Mouse (Mus musculus) right cerebral cortex, postnatal 10 days (tissue): ENCODE measurements around the gene Hdgfl3.
A peak's percentile ranks its signal among the peaks of the same experiment; 100 is the strongest.

ENCODE experiments used
- DNase-seq, 2 experiments: peaks; one replicate each; pipeline ENCODE4 v3.0.0; 2021; ENCODE audit warnings: low spot score in 2 of 2

Gene Hdgfl3

DNA sequence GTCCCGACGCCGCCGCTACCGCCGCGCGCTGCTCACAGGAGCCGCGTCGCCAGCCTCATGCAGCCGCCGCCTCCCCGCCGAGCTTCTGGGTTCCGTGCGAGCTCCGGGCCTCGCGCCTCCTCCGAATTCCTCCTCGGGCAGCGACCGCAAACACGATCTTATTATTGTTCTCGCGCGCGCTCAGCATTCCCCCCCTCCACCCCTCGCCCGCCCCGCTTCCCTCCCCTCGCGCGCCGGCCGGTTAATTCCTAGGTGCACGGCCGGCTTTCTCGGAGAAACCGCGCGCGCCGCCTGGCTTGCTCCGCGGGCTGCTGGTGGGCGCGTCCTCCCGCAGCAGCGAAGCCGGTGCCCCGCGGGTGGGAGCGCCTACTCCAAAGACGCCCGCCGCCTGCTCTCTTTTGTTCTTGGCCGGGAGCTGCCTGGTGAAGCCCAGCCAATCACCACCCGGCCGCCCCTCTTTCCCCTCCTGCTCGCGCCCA, at the start of gene Hdgfl3:
TSS of gene Hdgfl3 (minus strand) at position 207 of the 479 bp plus-strand sequence.
- DNase-seq = peak; percentile 91 to 92

DNA sequence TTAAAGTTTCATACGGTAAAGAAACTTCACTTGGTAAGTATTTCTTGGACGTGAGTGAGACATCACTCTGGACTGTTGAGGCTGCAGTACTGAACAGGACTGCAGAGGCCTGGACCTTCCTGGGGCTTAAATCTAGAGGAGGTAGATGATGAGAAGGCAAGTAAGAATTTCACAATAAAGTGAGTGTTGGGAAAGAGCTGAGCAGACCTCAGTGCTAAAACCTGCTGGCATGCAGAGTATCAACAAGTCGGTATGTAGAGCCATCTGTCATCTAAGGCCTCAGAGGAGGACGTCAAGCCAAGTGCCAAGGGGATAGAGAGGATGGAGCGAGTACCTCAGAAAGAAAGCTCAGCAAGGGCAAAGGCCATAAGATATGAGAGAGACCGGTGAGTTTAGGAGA, 49.4 kb upstream of the Hdgfl3 start:
- DNase-seq = no peak

DNA sequence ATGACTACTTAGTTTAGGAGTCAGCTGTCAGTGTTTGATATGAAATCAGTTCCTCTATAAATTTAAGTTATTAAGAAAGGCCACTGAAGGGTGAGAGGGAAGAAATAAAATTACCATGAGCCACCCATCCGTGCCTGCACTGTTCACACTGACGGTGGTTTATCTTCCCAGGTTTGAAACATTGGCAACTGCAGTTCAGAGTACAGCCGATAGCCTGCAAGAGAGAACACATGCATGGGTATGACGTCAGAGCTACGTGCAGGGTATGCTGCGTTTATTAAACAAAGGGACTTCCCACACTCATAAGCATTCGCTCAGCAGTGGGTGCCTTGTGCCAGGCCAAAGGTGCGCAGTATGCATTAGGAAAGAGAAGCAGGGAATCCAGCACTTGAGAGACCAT, 44.0 kb upstream of the Hdgfl3 start:
- DNase-seq = no peak

DNA sequence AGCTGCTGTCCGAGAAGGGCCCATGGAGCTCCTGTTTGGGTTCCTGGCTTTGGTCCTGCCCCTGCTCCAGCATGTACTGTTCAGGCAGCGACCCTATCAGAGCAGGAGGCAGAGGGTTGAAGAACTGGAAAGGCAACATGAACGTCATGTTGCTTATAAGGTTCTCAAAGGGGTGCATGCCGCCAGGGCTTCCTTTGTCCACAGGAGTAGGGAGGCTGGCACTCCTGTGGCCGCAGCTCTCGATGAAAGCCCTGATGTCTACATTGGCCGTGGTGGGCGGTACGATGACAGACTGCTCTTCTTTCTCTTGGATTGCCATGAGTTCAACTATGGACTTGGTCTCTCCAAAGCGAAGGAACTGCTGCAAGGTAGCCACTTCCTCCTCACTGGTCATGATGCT, 40.3 kb upstream of the Hdgfl3 start:
- no peak for DNase-seq

DNA sequence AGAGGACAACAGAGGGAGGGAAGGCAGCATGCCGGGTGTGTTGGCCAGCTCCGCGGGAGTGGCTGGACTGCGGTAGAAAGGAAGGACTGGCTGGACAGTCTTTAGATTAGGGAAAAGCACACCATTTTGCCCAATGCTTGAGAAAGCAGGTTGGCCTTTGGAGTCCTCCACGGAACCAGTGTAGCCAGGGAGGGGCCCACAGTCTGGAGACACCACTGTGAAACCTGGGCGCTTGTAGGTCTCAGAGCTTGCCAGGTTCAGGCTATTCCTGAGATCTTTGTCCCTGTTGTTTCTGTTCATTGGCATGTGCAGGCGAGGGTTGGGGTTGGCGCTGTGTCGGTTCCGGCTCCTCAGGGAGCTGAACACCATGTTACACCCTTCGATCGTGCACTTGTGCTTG, 39.7 kb upstream of the Hdgfl3 start:
- DNase-seq = no peak

DNA sequence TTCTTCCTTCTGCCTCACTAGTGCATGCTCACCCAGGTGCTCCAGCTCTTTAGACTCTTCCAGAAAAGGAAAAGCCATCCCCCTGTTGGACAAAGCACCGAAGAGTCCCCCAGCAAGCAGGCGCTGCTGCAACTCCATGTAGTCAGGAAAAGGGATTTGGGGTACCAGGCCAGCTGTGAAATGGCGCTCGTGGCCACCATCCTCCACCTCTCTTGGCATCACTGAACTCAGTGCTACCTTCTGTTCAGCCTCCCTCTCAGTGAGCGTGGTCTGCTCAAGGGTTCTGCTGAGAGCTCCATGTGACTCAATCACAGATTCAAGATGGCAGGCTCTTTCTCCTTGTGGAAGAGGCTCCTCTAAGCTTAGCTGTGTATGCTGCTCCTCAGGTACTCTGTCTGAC, 39.1 kb upstream of the Hdgfl3 start:
- no peak for DNase-seq

DNA sequence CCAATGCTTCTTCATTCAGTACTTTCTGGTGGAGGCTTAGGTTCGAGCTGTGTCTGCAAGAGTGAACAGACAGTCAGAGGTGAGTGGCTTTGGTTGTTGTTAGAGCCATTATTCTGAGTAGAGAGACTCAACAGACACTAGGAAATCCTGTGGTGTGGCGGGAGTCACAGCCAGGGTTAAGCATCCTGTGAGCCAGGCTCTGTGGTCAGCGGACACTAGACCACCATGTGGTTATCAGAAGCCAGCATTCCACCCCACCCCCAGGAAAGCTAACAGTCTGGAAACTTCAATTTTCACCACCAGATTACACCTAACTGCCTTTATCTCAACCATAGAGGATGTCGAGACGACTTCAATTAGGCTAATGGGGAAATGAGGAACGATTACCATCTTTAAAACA, 34.7 kb upstream of the Hdgfl3 start:
- DNase-seq = no peak

DNA sequence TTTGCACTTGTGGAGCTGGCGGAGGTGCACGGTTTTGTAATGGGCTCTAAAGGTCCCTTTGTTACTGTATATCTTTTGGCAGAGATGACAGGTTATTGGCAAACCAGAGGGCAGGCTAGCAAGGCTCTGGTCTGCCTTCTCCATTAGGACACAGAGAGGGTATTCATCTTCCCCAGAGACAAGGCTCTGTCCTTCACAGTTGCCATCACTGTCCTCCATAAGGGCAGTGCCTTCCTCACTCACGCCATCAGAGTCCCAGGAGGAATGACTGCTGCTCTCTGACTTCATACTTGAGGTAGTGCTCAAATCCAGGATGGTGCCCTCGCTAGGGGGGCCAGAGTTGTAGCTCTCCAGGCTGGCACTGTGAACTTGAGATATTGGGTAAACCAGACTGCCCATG, 34.2 kb upstream of the Hdgfl3 start:
- DNase-seq = no peak

DNA sequence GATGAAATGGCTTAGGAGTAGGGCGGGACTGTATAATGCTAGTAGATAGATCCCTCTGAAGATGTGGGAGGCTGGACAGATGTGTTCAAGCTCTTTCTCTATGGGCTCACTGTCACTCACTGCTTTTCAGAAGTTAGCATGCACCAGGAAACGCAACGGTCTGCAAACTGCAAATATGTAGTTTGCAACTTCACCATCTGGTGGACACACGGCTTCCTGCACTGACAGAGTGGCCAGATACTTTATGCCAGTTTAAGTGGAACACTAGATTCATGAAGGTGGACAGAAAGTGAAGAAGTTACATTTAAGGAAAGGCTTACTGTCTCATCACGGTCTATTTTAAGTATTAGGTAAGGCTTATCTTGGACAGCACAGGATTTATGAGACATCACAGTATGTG, 31.9 kb upstream of the Hdgfl3 start:
- DNase-seq = peak in 1 of 2 experiments; percentile 23

DNA sequence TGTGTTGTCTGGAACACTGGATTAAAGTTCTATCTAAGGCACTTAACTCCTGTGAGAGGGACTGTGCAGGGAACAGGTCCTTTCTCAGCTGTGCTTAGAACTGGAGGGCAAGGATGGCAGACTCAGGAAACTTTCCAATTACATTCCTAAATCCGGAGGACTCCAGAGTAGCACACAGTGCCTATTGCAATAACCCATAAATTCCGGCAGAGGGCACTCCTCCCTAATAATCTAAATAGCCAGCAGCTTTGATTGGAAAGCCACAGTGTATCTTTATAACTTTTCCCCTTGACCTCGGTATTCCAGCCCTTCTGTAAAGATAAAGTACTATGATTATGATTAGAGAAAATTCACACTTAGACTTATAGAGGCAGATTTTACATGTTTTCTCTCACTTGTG, 25.4 kb upstream of the Hdgfl3 start:
- peak; percentile 47 to 56 for DNase-seq

DNA sequence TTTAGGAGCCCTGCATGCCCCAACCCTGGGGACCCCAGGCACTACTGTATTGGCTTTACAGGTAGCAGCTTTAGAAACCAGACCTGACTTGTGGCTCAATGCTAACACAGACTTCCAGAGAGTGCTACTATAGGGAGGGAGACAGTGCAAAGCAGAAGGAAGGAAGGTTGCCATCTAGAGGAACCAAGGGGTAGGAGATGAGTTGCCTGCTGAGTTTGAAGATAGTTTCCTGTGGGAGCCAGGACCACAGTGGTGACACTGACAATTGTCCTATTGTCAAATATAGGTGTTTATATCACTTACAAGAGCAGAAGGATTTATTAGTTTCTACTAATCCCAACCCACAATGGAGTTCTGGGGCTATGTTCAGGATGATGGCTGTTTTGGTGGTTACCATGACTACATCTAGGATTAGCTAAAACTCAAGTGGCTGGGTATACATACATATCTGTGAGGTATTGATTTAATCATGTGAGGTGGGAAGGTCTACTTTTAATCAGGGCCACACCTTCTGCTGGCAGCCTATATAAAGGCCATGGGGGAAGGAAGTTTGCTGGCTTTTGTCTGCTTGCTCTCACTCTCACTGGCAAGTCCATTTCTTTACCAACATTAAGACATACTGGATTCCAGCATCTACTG, 20.1 kb upstream of the Hdgfl3 start:
- no peak for DNase-seq

DNA sequence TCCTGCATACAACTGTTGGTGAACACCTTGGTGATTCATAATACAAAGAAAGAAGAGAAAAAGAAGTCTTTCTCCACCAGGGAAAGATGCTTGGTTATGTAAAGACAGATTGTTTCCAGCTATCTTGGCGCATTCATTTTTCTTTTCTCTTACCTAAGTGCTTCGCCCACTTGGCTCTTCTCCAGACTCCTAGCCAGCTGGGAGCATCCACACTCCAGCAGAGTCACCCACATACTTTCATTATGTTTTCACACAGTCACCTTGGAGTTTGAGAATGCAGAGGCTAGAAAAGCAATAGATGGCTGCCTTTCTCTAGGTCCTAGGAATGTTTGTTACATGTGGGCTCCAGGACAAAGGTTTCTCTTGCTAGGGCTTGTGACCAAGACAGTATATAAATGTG, 16.2 kb upstream of the Hdgfl3 start:
- DNase-seq = no peak

DNA sequence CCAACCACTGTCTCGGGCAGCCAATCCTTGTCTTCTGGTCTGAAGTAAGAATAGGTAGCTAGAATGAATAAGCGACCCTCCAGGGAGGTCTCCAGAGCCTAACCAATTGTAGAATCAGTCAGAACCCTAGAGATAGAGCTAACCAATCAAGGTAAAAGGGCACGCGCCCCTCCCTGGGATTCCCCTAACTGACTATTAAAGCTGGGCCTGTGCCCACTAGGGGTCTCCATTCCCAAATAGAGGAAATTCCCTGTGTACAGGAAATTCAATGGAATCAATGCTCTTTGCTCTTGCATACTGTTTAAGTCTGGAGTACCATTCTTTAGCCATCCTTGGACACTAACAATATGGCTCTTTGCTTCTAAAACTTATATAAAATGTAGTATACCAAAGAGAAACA, 11.1 kb upstream of the Hdgfl3 start:
- no peak for DNase-seq

DNA sequence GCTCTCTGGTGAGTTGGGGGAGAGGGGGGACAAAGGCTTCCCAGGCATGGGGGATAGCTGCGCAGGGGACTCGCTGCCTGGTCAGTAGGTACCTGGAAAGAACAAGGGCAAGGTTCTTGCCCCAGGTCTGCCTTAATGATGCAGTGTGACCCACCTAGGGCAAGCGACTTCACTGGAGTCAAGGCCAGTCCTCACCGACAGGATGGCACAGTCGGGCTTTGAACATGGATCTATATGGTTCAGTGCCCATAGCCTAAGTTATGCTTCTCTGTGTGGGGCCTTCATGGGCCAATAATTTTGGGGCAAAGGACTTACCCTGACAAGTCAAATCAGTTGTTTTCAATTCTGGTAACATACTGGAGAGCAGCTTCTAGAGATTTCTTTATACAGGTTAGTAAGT, 533 bp upstream of the Hdgfl3 start:
- DNase-seq = no peak

DNA sequence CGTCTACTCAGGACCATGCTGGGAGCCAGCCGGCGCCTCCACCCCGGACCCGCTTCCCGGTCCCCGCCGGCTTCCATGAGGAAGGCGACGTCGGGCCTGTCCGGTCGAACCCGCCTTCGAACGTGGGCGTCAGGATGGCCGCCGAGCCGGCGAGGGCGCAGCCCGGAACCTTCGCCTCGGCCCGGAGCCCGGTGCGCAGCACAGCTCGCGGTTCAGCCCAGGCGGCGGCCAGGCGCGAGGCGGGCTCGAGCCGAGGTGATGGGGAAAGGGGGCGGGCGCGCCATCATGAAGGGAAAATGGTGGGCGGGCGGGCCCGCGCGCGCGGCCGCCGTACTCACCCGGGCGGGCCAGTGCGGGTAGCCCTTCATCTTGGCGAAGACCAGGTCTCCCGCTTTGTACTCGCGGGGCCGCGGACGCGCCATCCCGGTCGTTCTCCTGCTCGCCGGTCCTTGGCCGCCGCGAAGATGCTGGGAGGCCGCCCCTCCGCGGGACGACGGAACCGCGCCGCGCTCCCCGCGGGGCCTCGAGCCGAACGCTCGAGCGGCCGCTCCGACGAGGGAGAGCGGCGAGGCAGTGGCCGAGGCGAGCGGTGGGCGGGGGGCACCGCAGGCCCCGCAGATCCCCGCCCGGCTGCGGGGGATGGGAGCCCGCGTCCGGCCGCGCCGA, 539 bp downstream of the Hdgfl3 start:
- DNase-seq = peak; percentile 76 to 80

DNA sequence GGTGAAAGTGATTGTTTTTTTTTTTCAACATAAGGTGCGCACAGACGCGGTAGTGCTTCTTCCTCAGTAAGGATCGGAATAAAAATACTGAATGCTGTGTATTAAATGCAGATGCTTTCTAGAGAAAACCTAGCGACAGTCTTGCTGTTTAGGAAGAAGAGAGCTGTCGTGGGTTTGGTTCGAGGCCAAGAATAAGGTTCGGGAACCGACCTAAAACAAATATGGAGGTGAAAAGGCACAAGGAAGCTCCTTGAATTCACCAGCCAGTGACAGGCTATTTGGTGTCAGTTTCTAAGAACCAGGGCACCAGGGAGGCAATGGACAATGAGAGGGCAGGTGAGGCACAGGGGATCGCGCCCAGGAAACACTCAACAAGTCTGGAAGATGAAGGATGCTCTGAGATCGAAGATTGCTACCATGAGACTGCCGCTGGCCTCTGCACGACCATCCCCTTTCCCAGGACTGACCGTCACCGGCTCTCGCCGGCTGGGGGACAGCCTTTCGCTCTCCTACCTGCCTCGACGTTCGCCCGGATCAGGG, 1.1 kb downstream of the Hdgfl3 start:
- DNase-seq = no peak

DNA sequence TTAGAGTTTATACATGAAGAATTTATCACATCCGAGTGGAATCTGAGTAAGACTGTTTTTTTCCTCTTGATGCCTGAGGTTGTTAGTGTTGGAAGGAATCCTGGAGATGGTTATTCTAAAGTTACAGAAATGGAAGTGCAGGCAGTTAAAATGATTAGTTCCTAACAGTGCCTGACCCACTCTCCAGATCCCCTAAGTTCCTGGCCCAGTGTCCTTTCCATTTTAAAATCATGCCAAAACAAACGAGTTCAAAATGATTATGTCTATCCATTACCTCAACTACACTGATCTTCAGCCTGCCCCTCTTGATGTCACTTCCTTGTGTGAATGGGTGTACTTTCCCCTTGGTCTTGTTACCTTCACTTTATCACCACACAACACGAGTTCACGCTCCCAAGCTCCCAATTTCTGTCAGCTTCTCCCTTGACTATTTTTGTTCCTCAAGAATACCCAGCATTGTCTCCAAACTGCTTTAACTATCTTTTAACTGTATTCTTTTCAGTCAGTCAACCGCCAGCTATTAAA, 1.7 kb downstream of the Hdgfl3 start:
- no peak for DNase-seq

DNA sequence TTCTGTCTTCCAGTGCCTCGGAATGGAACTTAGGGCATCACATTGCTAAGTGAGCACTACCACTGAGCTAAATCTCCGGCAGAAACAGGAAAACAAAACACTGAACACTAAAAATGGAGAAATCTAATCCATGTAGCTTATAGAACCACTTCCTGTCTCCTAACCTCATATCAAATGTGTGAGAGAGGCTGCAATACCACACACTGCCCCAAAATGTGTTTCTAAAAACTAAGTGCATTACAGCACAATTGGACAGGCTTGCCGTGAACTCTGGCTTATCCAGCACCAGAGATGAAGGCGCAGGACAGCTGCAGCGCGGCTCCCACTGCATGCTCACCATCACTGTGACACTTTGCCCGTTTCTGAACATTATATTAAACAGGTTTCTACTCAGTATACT, 5.3 kb downstream of the Hdgfl3 start:
- DNase-seq = no peak

DNA sequence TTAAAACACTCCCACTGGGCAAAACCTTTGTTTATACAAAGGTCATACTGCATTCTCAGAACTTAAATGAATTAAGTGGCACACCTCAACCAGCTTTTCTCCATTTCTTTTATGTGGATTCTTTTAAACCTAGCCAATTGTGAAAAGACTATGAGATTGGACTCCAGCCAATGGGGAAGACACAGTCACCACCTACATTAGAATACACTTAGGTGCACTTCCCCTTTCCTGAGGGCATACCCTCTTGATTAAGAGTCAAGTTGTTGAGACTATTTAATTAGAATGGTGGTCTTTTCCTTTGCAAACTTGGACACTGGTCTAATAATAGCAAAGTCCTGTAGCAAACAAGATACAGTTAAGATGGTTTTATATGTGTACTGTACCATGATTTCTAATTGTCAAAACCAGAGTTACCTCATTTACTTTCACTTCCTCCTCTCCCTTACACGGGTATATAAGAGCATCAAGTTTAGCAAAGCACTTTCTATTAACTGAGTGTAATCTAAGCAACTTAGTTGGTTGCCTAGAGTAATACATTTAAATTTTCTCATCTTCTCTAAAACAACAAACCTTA, 12.8 kb downstream of the Hdgfl3 start:
- no peak for DNase-seq

DNA sequence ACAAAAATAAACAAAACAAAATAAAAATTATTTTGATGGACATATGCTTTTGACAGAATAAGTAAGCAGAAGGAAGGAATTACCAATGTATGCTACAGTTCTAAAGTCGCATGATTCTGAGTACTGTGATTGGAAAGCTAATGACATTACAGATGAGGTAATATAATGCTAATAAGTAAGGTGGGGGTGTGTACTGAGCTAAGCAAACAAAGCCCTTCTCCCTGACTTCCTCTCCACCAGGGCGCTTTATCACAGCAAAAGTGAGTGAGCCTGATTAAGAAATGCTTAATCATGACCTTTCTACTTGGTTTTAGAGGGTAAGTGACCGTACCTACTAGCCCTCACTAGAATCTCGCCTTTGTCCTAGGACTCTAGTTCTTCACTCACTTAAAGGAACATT, 14.0 kb downstream of the Hdgfl3 start:
- no peak for DNase-seq

DNA sequence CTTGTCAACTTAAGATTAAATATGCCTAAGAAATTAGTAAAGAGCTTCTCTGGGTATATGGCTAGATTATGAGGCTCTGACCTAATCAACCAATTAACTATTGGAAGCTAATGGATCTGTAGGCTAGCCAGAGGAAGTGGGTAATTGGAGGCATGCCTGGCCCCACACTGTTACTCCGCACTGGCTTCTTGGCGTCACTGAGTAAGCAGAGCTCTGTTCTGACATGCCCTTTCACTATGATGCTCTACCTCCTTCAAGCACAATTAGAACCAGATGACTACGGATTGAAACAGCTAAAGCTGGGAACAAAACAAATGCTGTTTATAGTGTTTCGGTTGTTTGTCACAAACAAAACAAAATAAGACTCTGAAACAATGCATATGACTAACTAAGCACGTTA, 16.0 kb downstream of the Hdgfl3 start:
- no peak for DNase-seq

DNA sequence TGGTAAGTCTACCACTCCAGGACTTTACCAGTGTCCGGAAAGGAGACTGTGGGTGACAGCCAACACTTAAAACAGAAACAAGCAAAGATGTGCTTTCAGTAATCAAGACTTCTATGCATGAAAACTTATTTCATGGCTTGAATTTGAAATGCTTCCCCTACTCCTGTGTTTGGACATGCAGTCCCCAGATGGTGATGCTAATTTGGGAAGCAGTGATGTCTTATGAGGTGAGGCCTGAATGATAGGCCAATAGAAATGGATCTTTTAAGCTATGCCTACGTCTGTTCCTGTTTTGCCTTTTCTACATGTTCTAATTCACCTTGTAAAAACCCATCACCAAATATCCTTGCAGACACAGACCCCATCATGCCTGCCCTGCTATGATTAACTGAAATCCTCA, 29.3 kb downstream of the Hdgfl3 start:
- DNase-seq = no peak

DNA sequence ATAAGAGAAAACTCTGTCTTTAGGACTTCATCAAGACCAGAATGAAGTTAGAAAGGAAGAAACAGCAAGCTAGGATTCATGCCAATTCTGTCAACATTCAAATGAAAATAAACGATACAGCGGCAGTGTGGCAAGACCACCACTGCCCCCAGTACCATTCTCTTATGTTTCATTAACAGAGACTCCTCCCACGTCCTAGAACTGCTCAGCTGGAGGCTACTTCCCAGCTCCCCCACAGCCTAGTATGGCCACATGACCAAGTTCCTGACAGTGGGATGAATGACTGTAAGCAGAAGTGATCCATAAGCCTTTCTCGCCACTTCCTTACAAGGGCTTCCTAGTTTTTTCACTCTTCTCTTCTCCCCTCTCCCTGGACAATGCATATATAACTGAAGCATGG, 30.2 kb downstream of the Hdgfl3 start:
- DNase-seq = no peak
